Mouse (Mus musculus): ENCODE measurements at regions not wholly inside any gene's neighbourhood (a gene's known extent, or its start where the extent isn't known, plus 50 kb on each side); places are given as distances from the start of the nearest gene placed in this dataset.
A peak's percentile ranks its signal among the peaks of the same experiment; 100 is the strongest.

GRCm38 (mm10) chr5:112098469-112099085 lies 153.7 kb downstream of the Cryba4 start:
- no peak for DNase-seq (ENCODE audit: low spot score)

GRCm38 (mm10) chr5:112101739-112102590 lies 150.4 kb downstream of the Cryba4 start:
- no peak for DNase-seq (ENCODE audit: low spot score)

DNA sequence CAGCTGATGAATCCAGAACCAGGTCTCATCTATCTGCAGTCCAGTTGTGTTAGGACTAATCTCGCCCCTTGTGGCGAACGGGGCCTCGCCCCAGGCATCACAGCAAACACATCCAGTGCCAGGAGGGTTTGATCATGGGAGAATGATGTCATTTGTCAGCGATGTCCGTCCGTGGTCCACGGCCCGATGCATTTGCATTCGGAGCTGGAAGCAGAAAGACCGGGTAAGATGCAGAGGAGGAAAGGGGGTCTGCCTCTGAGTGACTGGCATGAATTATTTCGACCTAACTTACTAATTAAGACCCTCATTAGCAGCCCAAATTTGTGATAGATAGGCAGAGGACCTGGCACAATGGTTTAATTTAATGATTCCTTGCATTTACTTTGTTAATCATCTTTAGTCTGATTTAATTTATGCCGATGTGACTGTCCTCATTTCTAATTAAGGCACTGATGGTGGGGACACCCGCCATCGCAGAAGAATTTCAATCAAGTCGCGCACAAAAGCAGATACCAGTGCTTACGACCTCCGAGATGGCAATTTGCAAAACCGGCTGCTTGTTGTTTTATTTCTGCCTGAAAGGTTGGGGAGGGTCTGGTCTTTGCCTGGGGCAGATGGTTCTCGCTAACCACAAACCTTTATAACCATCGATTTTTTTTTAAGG lies 141.9 kb downstream of the Cryba4 start:
- DNase-seq (ENCODE audit: low spot score): no peak

- no peak for DNase-seq (ENCODE audit: low spot score)
These were observed 131.6 kb downstream of the Cryba4 start for GRCm38 (mm10) chr5:112120766-112121165.

DNA sequence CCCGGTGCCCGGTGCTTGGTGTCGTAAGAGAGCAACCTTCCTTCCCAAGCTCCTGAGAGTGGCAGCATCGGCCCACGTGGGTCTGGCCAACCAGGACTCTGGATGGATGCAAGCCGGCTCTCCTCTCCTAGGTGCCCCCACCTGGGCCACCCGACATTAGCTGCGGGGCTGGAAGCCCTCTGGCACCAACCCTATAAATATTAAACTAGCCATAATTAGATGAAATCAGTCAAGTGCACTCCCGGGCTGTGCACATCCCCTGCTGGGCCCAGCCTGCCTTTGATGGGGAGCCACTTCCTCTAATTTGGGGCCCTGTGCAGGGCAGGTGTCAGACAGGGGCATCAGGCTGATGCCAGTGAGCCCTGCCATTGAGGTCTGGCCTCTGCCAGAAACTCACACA lies 130.8 kb downstream of the Cryba4 start:
- DNase-seq (ENCODE audit: low spot score): no peak

DNA sequence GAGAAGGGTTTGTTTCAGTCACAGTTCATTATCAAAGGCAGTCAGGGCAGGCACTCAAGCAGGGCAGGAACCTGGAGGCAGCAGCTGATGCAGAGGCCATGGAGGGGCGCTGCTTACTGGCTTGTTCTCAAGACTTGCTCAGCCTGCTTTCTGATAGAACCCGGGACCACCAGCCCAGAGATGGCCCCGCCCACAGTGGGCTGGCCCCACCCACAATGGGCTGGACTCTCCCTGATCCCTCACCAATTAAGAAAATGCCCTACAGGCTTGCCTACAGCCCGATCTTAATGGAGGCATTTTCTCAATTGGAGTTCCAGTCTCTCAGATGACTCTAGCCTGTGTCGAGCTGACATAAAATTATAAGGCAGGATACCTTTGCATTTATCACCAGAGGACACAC lies 129.7 kb downstream of the Cryba4 start:
- no peak for DNase-seq (ENCODE audit: low spot score)

DNA sequence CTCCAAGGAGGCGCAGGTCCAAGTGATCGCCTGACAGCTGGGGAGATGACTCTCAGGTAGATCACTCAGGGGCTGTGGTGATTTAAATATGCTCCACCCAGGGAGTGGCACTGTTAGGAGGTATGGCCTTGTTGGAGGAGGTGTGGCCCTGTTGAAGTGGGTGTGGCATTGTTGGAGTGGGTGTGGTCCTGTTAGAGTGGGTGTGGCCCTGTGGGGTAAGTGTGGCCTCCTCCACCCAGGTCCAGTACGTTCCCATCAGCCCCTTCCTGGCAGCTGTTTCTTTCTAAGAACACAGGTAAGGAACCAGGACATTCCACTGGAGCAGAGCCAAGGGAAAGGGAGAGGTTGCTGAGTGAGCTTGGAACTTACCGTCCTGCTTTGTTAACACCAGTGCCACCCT lies 125.1 kb downstream of the Cryba4 start:
- DNase-seq (ENCODE audit: low spot score): no peak

- no peak for DNase-seq (ENCODE audit: low spot score)
These were observed 119.6 kb downstream of the Cryba4 start for GRCm38 (mm10) chr5:112132746-112133145.

- DNase-seq (ENCODE audit: low spot score): no peak
These were observed 118.4 kb downstream of the Cryba4 start for GRCm38 (mm10) chr5:112133688-112134573.

GRCm38 (mm10) chr5:112136646-112137045 lies 115.7 kb downstream of the Cryba4 start:
- DNase-seq (ENCODE audit: low spot score): no peak

DNA sequence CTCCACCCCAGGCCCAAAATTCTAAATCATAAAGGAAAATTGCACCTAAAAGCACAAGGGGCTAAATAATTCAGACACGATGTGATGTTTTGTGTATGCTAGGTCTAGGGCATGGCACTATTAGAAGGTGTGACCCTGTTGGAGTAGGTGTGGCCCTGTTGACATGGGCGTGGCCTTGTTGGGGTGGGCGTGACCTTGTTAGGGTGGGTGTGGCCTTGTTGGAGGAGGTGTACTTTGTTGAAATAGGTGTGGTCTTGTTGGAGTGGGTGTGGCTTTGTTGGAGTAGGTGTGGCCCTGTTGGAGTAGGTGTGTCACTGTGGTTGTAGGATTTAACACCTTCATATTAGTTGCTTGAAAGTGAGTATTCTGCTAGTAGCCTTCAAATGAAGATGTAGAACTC lies 114.1 kb downstream of the Cryba4 start:
- DNase-seq (ENCODE audit: low spot score): no peak

GRCm38 (mm10) chr5:112142731-112143130 lies 109.6 kb downstream of the Cryba4 start:
- no peak for DNase-seq (ENCODE audit: low spot score)

DNA sequence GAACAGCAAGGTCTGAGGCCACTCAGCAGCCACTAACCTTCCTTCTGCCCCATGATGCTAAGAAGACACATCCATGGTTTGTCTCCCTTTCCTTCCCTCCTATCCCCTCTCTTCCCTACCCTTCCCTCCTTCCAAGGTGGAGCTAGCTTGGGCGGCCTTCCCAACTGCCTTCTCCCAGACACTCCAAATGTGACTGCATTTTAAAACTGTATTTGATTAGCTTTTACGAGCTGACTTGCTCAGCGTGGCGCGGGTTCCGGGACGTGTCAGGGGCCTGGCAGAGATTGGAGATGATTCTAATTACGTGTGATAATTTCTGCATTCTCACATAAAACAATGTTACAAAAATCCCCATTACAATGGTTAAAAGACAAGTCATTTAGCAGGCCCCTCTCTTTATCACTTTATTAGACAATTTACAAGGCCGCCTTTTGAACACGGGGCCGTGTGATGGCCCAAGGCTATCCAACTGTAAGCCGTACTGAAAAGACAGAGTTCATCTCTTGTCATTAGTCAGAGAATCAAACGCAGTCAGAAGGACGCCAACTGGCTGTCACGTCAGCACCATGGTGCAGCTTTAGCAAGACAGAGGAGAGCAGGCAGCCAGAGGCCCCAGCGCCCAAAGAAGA lies 108.2 kb downstream of the Cryba4 start:
- DNase-seq (ENCODE audit: low spot score): no peak

GRCm38 (mm10) chr5:112153675-112154085 lies 98.6 kb downstream of the Cryba4 start:
- peak; percentile 94 for DNase-seq (ENCODE audit: low spot score)

GRCm38 (mm10) chr5:112154650-112155049 lies 97.7 kb downstream of the Cryba4 start:
- no peak for DNase-seq (ENCODE audit: low spot score)

GRCm38 (mm10) chr5:112155051-112155450 lies 97.3 kb downstream of the Cryba4 start:
- no peak for DNase-seq (ENCODE audit: low spot score)

DNA sequence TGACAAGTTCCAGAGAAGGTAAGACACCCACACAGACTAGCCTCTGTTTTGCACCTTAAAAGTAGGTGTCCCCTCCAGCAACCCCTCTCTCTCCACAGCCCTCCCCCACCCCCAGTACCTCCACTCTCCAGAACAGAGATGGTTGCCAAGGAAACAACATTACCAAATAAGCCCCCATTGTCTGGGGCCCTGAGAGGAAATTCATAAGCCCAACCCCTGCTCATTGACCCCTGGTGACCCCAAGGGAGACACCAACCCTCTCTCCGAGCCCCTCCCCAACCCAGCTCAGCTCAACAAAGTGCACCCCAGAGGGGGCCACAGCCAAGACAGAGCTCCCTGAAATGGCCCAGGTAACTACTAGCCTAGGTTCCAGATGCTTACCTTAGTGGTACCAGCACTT lies 96.3 kb downstream of the Cryba4 start:
- peak; percentile 51 for DNase-seq (ENCODE audit: low spot score)

DNA sequence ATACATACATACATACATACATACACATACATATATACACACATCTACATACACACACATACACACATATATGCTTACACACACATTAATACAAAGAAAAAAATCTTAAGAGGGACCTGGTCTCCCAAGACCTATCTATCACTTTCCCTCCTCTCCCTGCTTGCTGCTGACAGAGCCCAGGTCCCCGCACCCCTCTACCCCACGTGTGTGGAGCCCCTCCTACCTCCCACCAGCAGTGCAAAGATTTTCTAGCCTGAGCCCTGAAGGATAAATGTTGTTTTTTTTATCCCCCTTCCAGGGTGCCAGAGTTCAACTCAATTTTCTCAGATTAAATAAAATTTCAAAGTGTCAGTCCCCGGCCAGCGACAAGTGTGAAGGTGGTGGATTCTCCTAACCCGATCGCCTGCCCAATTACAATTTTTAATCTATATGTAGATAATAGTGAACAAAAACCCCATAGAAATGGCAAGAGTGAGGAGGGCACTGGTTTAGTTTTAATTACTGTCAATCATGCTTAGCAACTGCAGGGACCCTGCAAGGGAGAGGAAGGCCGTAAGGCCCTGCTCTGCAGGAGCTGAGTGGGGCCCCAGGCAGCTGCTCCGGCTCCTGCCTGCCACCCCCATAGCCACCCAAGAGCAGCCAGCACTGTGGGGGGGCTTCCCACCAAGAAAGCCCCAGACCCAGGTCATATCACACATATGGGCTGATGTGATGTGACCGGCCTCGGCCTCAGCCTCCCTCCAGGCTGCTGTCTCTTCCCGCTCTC lies 85.7 kb downstream of the Cryba4 start:
- no peak for DNase-seq (ENCODE audit: low spot score)

DNA sequence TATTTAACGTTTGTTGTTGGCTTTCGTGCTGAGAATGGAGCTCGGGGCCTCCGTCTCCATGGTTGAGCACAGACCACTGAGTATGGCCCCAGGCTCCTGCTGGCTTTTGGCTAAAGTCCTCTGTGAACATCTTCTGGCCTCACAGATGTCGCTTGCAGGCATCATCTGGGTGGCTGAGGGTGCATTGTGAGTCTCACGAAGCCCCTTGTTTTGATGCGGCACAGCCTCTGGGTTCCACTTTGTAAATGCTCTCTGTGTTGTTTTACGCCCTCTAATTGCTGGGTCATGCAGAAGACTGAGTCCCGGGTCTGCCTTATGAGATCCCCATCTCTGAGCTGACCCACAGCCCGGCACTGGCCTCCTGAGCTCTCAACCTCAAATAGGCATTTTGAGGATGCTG lies 84.5 kb downstream of the Cryba4 start:
- no peak for DNase-seq (ENCODE audit: low spot score)

GRCm38 (mm10) chr5:112171325-112171724 lies 81.0 kb downstream of the Cryba4 start:
- DNase-seq (ENCODE audit: low spot score): no peak
